Mouse (Mus musculus) G1E-ER4 (cell line): ENCODE results near the gene Colgalt1. TPM values are rescaled to one million over a fixed set of nuclear protein-coding genes. Genes with fewer than 3 reads are reported as not detected.

ENCODE experiments used
- GATA1 ChIP-seq: IDR thresholded peaks from one replicate; pipeline ENCODE4 v1.8.0; 2012; ENCODE audit warnings: low read length, inconsistent platforms
- polyA plus RNA-seq: library from polyadenylated mRNA; stranded (reverse); fragments of >175 nt; gene quantifications from 2 replicates; pipeline ENCODE4 v1.2.3, GENCODE M21; 2012

Colgalt1 gene
- polyA plus RNA-seq, 1 experiment = 53.0 TPM

GRCm38 (mm10) chr8:71670198-71670597 lies 59.4 kb downstream of the Colgalt1 start:
- TF ChIP-seq GATA1 = no peak

GRCm38 (mm10) chr8:71670621-71671548 lies 60.1 kb downstream of the Colgalt1 start:
- no peak for TF ChIP-seq GATA1

- TF ChIP-seq GATA1 = no peak
Observed at GRCm38 (mm10) chr8:71671549-71671965, 60.8 kb downstream of the Colgalt1 start, which contains the start of gene Unc13a. Unc13a (minus strand) TSS chr8:71671757.

GRCm38 (mm10) chr8:71672168-71672735 lies 61.5 kb downstream of the Colgalt1 start:
- no peak for TF ChIP-seq GATA1

GRCm38 (mm10) chr8:71674071-71674470 lies 63.3 kb downstream of the Colgalt1 start:
- no peak for TF ChIP-seq GATA1

Other genes with a start within 250 kb of the Colgalt1 start
- 183 and 196 TPM in 2 replicates for gene Use1, start 244.2 kb upstream of the Colgalt1 start, polyA plus RNA-seq
- 51.3 and 71.7 TPM in 2 replicates for gene Ocel1, start 239.7 kb upstream of the Colgalt1 start, polyA plus RNA-seq
- 63.4 and 72.0 TPM in 2 replicates for gene Nr2f6, start 229.0 kb upstream of the Colgalt1 start, polyA plus RNA-seq
- gene Ushbp1, start 215.2 kb upstream of the Colgalt1 start, polyA plus RNA-seq = 0.04 and 0.10 TPM in 2 replicates
- 146 and 153 TPM in 2 replicates for gene Babam1, start 214.1 kb upstream of the Colgalt1 start, polyA plus RNA-seq
- gene Ankle1, start 205.0 kb upstream of the Colgalt1 start, polyA plus RNA-seq = 39.7 and 50.9 TPM in 2 replicates
- 18.9 and 25.3 TPM in 2 replicates for gene Abhd8, start 147.3 kb upstream of the Colgalt1 start, polyA plus RNA-seq
- 221 and 248 TPM in 2 replicates for gene Mrpl34, start 146.0 kb upstream of the Colgalt1 start, polyA plus RNA-seq
- 284 and 345 TPM in 2 replicates for gene Dda1, start 141.8 kb upstream of the Colgalt1 start, polyA plus RNA-seq
- gene Ano8, start 125.0 kb upstream of the Colgalt1 start, polyA plus RNA-seq = 1.1 and 1.2 TPM in 2 replicates
- gene Gtpbp3, start 122.9 kb upstream of the Colgalt1 start, polyA plus RNA-seq = 40.9 and 51.0 TPM in 2 replicates
- 1.9 and 2.4 TPM in 2 replicates for gene Plvap, start 99.2 kb upstream of the Colgalt1 start, polyA plus RNA-seq
- not detected in 2 replicates for gene Ccdc194, start 85.3 kb upstream of the Colgalt1 start, polyA plus RNA-seq
- 17.1 and 18.8 TPM in 2 replicates for gene Bst2, start 73.5 kb upstream of the Colgalt1 start, polyA plus RNA-seq
- gene Mvb12a, start 68.1 kb upstream of the Colgalt1 start, polyA plus RNA-seq = 135 and 147 TPM in 2 replicates
- not detected in 2 replicates for gene Tmem221, start 52.1 kb upstream of the Colgalt1 start, polyA plus RNA-seq
- gene Nxnl1, start 44.4 kb upstream of the Colgalt1 start, polyA plus RNA-seq = not detected in 2 replicates
- gene Slc27a1, start 42.1 kb upstream of the Colgalt1 start, polyA plus RNA-seq = not detected in 2 replicates
- 435 and 550 TPM in 2 replicates for gene Pgls, start 18.8 kb upstream of the Colgalt1 start, polyA plus RNA-seq
- gene Fam129c, start 13.3 kb upstream of the Colgalt1 start, polyA plus RNA-seq = 7.9 and 8.6 TPM in 2 replicates
- 0.41 and 0.52 TPM in 2 replicates for gene Unc13a, start 60.8 kb downstream of the Colgalt1 start, polyA plus RNA-seq
- 27.6 and 33.8 TPM in 2 replicates for gene Jak3, start 65.3 kb downstream of the Colgalt1 start, polyA plus RNA-seq
- gene Insl3, start 78.2 kb downstream of the Colgalt1 start, polyA plus RNA-seq = 4.6 and 5.5 TPM in 2 replicates
- 0.02 TPM in 1 of 2 replicates, not detected in the other for gene B3gnt3, start 90.8 kb downstream of the Colgalt1 start, polyA plus RNA-seq
- 32.9 and 36.1 TPM in 2 replicates for gene Fcho1, start 114.7 kb downstream of the Colgalt1 start, polyA plus RNA-seq